Mouse (Mus musculus) lung, adult 2 months (tissue): ENCODE results near the gene Foxj2. TPM values are rescaled to one million over a fixed set of nuclear protein-coding genes. Genes with fewer than 3 reads are reported as not detected.
A peak's percentile ranks its signal among the peaks of the same experiment; 100 is the strongest.

Experiments
- DNase-seq: peaks from one replicate; pipeline ENCODE4 v3.0.0; 2022
- H3K4me1 ChIP-seq: fragments of 200-500 bp; 2 replicates; pipeline ENCODE4 v1.6.1; 2011; ENCODE audit warnings: low read length; ENCODE audit not compliant: control insufficient read depth, insufficient read depth
- H3K4me3 ChIP-seq: fragments of 200-500 bp; replicated peaks from 2 replicates; pipeline ENCODE3; 2011; ENCODE audit warnings: low read depth, mild to moderate bottlenecking, control low read depth, low read length; ENCODE audit errors: extremely low read depth
- CTCF ChIP-seq: fragments of 200-500 bp; IDR thresholded peaks from 2 replicates; pipeline ENCODE4 v1.5.1; 2011; ENCODE audit warnings: mild to moderate bottlenecking, low read length, control low read depth; ENCODE audit not compliant: insufficient read depth
- POLR2A ChIP-seq: fragments of 200-500 bp; IDR thresholded peaks from 2 replicates; pipeline ENCODE4 v1.6.1; 2011; ENCODE audit warnings: low read depth, mild to moderate bottlenecking, control low read depth, low read length, borderline replicate concordance; ENCODE audit errors: extremely low read depth
- WGBS: fragments of 180-500 bp; shearing (Covaris S2); methylation state at CpG from one replicate; pipeline ENCODE4 v1.1.7; 2018; 5-methylcytosine and 5-hydroxymethylcytosine counted together
- polyA plus RNA-seq: library from polyadenylated mRNA; depleted of rRNA; stranded (reverse); fragments of >200 nt; gene quantifications from 2 replicates; pipeline ENCODE4 v1.2.3, GENCODE M21; 2012

Gene Foxj2
- polyA plus RNA-seq, 1 experiment, result 19.9 TPM

DNA sequence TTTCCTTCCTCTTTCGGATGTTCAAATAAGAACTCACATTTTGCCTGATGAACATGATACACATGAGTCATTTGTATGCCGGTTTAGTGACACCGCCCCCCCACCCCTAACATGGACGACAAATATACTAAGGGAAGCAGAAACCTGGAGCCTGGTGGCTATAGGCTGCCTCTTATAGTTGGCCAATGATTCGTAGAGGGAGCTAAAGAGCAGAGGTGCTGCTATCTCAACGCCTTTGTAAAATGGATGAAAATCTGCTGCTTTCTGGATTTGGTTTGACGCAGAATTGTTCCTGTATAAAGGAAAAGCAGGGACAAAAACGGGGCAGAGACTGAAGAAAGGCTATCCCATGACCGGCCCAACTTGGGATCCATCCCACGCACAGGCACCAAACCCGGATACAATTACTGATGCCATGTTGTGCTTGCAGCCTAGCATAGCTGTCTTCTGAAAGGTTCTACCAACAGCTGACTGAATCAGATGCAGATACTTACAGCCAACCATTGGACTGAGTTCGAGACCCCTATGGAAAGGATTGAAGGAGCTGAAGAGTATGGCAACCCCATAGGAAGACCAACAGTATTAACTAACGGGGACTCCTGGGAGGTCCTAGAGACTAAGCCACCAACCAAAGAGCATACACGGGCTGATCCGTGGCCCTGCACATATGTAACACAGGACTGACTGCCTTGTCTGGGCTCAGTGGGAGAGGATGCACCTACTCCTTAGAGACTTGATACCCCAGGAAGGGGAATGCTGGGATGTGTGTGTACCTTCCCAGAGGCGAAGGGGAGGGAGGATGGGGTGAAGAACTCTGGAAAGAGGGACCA is 7.7 kb upstream of the Foxj2 start:
- peak; percentile 30 for DNase-seq
- H3K4me1 ChIP-seq, result peaks cover 3% of the 10 kb centered on the region; the same call in 1 of the 2 replicates
- TF ChIP-seq CTCF (no peak), POLR2A (no peak)
- WGBS, result 30% methylated on average over 16 of the region's 16 CpGs
- peak overlapping the region; percentile 76 for H3K4me3 ChIP-seq

DNA sequence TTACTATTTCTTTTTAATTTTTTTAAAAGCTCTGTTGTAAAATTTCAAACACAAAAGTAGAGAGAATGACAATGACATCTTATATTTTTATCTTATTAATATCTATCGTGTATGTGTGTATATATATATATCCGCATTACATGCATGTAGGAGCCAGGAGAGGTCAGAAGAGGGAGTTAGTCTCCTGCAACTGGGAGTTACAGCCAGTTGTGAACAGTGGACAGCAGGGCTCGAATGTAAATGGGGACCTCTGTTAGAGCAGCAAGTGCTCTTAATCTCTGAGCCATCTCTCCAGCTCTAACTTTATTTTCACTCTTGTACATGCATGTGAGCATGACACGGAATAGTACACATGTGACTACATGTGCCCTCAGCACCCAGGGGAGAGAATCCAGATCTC is 7.0 kb upstream of the Foxj2 start:
- Histone ChIP-seq H3K4me1 (peaks cover 3% of the 10 kb centered on the region; the same call in 1 of the 2 replicates), H3K4me3 (no peak overlapping the region)
- 89% methylated on average over 4 of the region's 4 CpGs for WGBS
- TF ChIP-seq POLR2A (no peak), CTCF (no peak)
- DNase-seq, result no peak

DNA sequence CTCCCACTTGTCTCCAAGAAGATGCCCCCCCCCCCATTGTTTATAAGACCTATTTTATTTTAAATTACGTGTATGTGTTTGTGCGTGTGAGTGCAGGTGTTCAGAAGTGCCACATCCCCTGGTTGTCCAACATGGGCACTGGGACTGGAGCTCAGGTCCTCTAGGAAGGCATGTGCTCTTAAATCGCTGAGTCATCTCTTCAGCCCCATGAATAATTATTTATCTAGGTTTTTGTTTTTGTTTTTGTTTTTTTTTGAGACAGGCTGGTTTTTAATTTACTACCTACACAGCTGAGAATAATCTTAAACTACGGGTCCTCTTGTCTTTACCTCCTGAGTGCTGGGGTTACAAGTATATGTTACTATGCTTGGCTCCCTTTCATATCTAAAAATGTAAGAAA is 6.1 kb upstream of the Foxj2 start:
- no peak for DNase-seq
- Histone ChIP-seq H3K4me1 (peaks cover 3% of the 10 kb centered on the region; the same call in 1 of the 2 replicates), H3K4me3 (no peak overlapping the region)
- WGBS, result 76% methylated on average over 4 of the region's 4 CpGs
- TF ChIP-seq POLR2A, result no peak
- TF ChIP-seq CTCF, result no peak

DNA sequence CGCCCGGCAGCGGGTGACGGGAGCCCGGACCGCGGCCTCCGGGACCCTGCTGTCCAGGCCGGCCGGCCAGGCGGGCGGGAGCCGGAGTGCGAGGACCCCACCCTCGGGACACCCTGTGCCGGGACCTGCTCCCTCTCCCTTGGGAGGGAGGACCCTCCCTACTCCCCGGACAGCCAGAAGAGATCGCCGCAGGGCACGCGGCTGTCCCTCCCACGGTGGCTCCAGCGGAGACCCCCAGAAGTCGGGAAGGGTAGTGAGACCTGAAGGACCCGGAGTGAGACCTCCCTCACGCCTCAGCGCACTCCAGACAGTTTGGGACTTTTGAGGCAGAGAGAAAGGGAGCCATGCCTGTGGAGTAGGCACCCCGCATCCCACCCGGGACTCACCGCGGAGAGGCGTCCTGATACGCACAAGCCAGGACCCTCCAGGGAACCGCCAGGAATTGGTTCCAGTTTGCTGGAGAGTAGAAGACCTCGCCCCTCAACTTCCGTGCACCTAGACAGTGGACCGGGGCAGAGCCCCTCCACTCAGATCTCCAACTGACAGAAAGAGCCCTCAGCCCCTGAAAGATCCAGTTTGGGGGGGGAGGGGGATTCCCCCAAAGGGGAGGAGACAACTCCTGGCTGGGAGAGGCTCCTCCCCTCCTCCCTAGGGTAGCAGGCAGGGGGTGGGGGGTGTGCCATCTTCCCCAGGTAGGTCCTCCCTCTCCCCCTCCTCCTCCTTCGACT is 521 bp downstream of the Foxj2 start:
- TF ChIP-seq POLR2A (no peak), CTCF (no peak)
- WGBS, result under 1% methylated on average over 38 of the region's 38 CpGs
- DNase-seq, result peak; percentile 59
- H3K4me1 ChIP-seq, result peaks cover 18% of the 10 kb centered on the region
- peak overlapping the region; percentile 72 for H3K4me3 ChIP-seq

DNA sequence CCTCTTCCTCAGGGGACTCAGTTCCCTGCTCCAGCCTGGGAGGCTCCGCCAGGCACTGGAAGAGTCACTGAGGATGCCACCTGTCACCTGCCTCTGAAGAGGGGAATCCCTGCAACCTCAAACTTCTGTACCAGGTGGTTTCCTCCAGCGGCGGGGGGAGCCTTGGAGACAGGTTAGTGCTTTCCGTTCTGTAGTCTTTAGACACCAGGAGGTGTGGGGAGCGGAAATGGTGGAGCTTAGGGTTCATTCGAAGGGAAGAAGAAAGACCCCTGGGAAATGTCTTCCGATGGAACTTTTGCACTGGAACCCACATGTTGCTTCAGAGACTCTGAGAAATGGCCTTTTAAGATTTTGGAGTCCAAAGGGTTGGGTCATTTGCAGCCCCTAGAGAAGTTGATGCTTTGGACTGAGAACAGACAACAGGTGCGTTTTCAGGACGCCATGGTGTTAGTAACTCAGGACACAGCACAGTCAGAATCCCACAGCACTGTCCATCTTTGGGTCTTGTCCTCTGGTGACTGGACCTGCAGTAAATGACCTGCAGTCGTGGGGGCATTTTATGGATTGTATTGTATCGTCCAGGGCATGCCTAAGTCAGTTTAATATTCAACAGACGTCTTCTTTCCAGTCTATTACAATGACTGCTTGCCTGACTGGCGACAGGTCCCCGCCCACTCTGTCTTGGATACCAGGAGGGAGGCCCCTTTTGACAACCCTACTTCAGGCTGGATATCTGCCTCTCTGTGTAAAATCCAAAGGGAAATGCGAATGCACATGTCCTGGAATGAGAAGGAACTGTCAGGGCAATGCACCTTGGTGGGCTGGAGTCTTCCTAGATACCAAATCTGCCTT is 1.3 kb downstream of the Foxj2 start:
- H3K4me3 ChIP-seq, result peak overlapping the region; percentile 72
- TF ChIP-seq CTCF (no peak), POLR2A (no peak)
- 31% methylated on average over 15 of the region's 15 CpGs for WGBS
- peak; percentile 15 for DNase-seq
- H3K4me1 ChIP-seq, result peaks cover 25% of the 10 kb centered on the region

DNA sequence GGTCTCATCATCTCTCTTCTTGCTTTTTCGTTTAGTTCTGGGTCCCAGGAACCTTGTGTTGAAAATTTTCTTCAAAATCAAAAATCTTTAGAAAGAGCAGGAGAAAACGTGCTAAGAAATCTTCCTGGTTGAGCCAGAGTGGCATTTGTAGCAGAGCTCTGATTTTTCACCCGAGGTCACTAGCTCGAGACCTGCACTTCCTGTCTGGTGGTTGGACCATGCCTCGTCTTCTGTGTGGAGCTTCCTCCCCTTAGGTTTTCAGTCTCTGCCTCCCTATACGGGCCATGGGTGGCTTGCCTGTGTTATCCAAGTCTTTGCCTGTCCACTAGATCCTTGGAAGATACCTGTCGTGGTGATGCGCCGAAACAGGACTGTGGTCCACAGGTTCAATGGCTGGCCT is 2.1 kb downstream of the Foxj2 start:
- 41% methylated on average over 9 of the region's 9 CpGs for WGBS
- DNase-seq, result no peak
- TF ChIP-seq POLR2A, result no peak
- no peak for TF ChIP-seq CTCF
- Histone ChIP-seq H3K4me3 (no peak overlapping the region), H3K4me1 (peaks cover 30% of the 10 kb centered on the region)

DNA sequence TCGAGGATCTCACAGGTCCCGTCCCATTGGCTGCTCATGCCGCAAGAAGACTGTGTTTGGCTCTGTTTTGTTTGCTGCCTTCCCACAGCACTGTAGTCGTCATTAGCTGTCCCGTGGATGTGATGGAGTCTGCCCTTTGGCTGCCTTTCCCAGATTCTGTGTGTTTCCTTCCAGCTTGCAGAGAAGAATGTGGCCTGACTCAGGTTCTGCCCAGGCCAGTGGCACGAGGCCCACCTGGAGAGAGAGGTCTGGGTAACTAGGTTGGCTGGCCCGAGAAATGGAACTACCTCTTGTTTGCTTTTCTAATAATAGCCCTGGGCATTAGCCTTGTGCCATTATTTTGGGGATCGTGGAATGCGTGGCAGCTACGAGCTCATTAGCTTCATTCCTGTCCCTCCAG is 4.4 kb downstream of the Foxj2 start:
- 45% methylated on average over 10 of the region's 10 CpGs for WGBS
- H3K4me3 ChIP-seq, result no peak overlapping the region
- DNase-seq, result peak; percentile 43
- H3K4me1 ChIP-seq, result peaks cover 31% of the 10 kb centered on the region
- TF ChIP-seq POLR2A (no peak), CTCF (no peak)

DNA sequence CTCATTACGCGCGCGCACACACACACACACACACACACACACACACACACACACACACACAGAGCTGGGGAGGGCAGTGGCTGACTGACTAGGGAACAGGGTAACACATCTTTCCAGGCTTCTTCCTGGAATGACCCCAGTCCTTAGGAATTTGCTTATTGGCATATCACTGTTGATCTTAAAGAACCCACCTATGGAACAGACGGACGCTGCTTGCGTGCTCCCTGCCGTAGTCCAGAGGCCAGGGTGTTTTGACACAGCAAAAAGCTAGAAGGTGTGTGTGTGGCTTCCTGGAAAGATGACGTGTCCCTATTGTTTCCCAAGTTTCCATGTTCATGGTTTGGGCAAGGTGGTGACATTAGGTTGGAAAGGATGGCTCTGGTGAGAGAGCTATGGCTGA is 5.5 kb downstream of the Foxj2 start:
- Histone ChIP-seq H3K4me1 (peaks cover 31% of the 10 kb centered on the region), H3K4me3 (no peak overlapping the region)
- no peak for DNase-seq
- TF ChIP-seq POLR2A (no peak), CTCF (no peak)
- 73% methylated on average over 9 of the region's 9 CpGs for WGBS

DNA sequence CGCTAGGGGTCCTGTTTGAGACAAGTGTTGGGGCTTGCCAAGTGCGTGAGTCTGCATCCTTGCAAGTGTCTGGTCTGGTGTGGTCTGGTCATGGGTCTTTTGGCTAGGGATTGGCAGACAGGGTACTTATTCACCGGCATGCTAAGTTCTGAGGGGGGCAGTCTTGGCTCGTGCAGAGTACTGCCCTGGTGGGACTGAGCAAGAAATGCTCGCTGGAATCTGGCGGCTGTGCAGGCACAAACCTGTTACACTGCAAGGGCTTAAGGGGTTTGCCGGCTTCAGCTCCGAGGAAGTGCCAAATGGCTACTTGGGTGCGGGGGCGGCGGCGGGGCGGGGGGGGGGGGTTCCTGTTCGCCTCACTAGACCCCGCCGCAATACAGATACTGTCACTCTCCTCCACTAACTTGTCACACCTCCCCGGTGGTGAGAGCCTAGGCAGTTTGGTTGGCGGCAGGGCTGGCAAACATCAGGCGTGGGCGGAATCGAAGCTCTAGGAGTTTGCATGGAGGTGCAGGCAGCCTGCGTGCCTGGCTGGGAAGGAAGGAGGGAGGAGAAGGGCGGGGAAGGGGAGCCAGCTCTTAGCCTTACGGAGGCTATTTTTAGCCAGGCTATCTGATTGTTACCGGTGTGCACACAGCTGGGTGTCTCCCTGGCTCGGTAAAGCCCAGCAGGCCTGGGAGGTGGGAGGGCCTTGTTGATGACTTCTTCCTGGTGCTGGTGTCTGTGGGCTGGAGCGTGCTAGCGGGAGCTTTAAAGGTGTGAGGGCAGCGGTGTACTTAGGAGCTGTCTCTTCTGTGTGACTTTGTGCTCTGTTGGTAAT is 6.4 kb downstream of the Foxj2 start:
- WGBS, result 4% methylated on average over 29 of the region's 29 CpGs
- Histone ChIP-seq H3K4me3 (peak overlapping the region; percentile 55), H3K4me1 (peaks cover 30% of the 10 kb centered on the region)
- peak; percentile 54 for DNase-seq
- TF ChIP-seq CTCF (no peak), POLR2A (peak; percentile 16; the same call in 1 of the 2 replicates)
